Mouse (Mus musculus): ENCODE data around the gene Cdkn2b. TPM values are rescaled to one million over a fixed set of nuclear protein-coding genes. Genes with fewer than 3 reads are reported as not detected.

The Cdkn2b gene
- polyA plus RNA-seq, 1 experiment from 2014 or later, result 0.34 TPM

- Histone ChIP-seq H3K27me3 (ENCODE audit: low read depth, poor library complexity, severe bottlenecking) (peaks cover 98% of the 10 kb centered on the region), H3K27ac (no peak overlapping the region), H3K9me3 (replicated peaks) (no peaks in the 10 kb centered on the region), H3K36me3 (no peaks in the 10 kb centered on the region), H3K4me1 (peaks cover 9% of the 10 kb centered on the region), H3K4me3 (peak overlapping the region; percentile 30)
- DNase-seq (ENCODE audit: low spot score), result peak; percentile 73
- WGBS, result under 1% methylated on average over 25 of the region's 25 CpGs
Measured at GRCm38 (mm10) chr4:89282036-89282566, 28.7 kb downstream of the Cdkn2b start.

GRCm38 (mm10) chr4:89281236-89281635, 29.6 kb downstream of the Cdkn2b start:
- Histone ChIP-seq H3K36me3 (no peaks in the 10 kb centered on the region), H3K4me1 (peaks cover 9% of the 10 kb centered on the region), H3K27me3 (ENCODE audit: low read depth, poor library complexity, severe bottlenecking) (peaks cover 98% of the 10 kb centered on the region), H3K4me3 (no peak overlapping the region), H3K27ac (no peak overlapping the region), H3K9me3 (replicated peaks) (no peaks in the 10 kb centered on the region)
- WGBS, result 1% methylated on average over 7 of the region's 7 CpGs
- no peak for DNase-seq (ENCODE audit: low spot score)

DNA sequence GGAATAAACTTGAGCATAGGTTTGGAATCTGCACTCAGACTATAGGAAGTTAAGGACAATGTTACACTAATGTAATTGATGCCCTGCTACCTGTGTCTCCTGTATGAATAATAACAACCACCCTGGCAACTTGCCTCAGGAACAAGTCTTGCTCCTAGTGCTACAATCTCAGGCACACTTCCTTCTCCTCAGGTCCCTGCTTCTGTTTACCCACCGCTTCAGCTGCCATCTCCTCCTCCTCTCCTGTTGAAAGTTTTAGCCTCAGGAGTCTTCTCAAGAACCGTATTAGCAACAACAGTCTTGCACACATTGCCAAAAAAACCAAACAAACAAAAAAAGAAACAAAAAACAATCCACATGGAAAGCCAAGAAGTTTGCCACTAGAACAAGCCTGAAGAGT, 31.2 kb downstream of the Cdkn2b start:
- Histone ChIP-seq H3K9me3 (replicated peaks) (no peaks in the 10 kb centered on the region), H3K4me3 (no peak overlapping the region), H3K4me1 (peaks cover 9% of the 10 kb centered on the region), H3K36me3 (no peaks in the 10 kb centered on the region), H3K27ac (no peak overlapping the region), H3K27me3 (ENCODE audit: low read depth, poor library complexity, severe bottlenecking) (peaks cover 100% of the 10 kb centered on the region)
- WGBS, result 0% methylated on average over 2 of the region's 2 CpGs
- DNase-seq (ENCODE audit: low spot score), result no peak

DNA sequence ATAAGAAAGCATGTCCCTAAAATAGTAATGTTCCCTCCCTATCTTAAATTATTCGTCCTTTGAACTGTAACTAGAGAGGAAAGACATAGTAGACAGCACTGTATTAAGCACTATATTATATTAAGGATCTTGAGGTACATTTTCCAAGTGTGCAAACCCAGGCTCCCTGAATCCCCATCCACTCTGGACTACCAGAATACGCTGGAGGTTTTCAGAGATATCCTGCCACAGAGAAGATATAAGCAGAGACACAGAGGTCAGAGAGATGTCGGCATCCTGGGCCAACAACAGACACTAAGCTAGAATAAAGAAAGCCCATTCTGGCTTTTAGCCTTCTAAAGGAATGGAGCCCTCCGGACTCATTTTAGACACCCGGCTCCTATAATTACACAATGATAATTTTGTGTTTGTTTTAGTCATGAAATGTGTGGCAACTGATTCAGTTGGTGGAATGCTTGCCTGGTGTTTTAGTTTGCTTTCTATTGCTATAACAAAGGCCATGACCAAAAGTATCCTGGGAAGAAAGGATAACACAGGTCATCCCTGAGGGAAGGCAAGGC, 33.4 kb downstream of the Cdkn2b start:
- peaks cover 8% of the 10 kb centered on the region for H3K4me1 ChIP-seq
- 6% methylated on average over 5 of the region's 5 CpGs for WGBS
- DNase-seq (ENCODE audit: low spot score), result no peak

DNA sequence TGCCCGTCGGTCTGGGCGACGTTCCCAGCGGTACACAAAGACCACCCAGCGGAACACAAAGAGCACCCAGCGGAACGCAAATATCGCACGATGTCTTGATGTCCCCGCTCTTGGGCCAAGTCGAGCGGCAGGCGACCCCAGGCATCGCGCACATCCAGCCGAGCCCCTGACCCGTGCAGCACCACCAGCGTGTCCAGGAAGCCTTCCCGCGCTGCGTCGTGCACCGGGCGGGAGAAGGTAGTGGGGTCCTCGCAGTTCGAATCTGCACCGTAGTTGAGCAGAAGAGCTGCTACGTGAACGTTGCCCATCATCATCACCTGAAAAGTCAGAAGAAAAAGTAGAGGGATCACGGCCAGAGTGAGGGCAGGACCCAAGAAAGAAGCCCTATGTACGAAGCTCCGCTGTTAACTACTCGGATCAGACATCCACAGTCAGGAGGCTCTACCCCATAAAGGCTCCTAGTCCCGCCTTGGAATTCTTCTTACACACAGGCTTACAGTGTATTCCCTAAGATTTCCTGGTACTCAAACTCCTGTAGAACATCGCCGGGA, 34.1 kb downstream of the Cdkn2b start:
- under 1% methylated on average over 37 of the region's 37 CpGs for WGBS
- no peaks in the 10 kb centered on the region for H3K9me3 ChIP-seq (replicated peaks)
- H3K4me1 ChIP-seq, result peaks cover under 1% of the 10 kb centered on the region; the same call in 1 of the 2 replicates
- no peak for DNase-seq (ENCODE audit: low spot score)
- no peak overlapping the region for H3K4me3 ChIP-seq
- H3K36me3 ChIP-seq, result no peaks in the 10 kb centered on the region
- no peak overlapping the region for H3K27ac ChIP-seq
- peaks cover 100% of the 10 kb centered on the region for H3K27me3 ChIP-seq (ENCODE audit: low read depth, poor library complexity, severe bottlenecking)

More for the DNA sequence above, 33.4 kb downstream of the Cdkn2b start:
- Histone ChIP-seq H3K36me3 (no peaks in the 10 kb centered on the region), H3K9me3 (replicated peaks) (no peaks in the 10 kb centered on the region), H3K27me3 (ENCODE audit: low read depth, poor library complexity, severe bottlenecking) (peaks cover 100% of the 10 kb centered on the region), H3K4me3 (no peak overlapping the region), H3K27ac (no peak overlapping the region)

DNA sequence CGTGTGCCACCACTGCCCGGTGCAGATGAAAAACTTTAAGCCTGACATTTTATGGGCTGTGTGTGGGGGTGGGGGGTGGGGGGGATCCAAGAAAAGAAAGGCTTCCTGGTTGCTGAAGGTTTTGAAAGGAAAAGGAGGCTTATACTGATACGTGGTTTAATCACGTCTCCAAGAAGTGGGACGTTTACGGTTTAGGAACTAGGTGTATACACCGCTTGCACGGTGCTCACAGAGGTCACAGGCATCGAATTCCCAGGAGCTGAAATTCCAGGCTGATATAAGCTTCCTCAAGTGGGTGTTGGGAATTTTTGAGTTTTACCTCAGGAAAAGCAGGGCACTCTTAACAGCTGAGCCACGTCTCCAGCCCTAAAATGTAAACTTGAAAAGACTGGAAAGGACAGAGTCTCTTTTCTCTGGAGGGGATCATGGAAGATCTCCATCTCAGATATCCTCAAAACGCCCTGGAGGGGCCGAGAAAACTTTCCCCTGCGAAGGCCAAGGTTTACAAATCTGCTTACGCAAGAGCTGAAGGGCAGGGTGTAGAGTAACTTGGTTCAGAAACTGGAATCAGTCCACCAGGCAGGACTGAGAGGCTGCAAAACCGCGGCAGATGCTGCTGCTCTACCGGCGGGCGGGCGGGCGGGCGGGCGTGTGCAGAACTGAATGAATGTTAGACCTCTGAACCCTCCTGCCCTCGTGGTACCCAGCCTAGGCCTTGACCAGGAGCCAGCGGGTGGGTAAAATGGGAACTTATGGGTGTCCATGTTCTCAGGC, 34.8 kb downstream of the Cdkn2b start:
- WGBS, result under 1% methylated on average over 25 of the region's 25 CpGs
- Histone ChIP-seq H3K4me1 (no peaks in the 10 kb centered on the region), H3K27ac (no peak overlapping the region), H3K36me3 (no peaks in the 10 kb centered on the region), H3K9me3 (replicated peaks) (no peaks in the 10 kb centered on the region), H3K27me3 (ENCODE audit: low read depth, poor library complexity, severe bottlenecking) (peaks cover 98% of the 10 kb centered on the region), H3K4me3 (no peak overlapping the region)
- DNase-seq (ENCODE audit: low spot score), result no peak

- 2% methylated on average over 24 of the region's 24 CpGs for WGBS
- H3K4me3 ChIP-seq, result no peak overlapping the region
- H3K9me3 ChIP-seq (replicated peaks), result no peaks in the 10 kb centered on the region
- peaks cover 98% of the 10 kb centered on the region for H3K27me3 ChIP-seq (ENCODE audit: low read depth, poor library complexity, severe bottlenecking)
- no peak overlapping the region for H3K27ac ChIP-seq
- DNase-seq (ENCODE audit: low spot score), result peak; percentile 62
- H3K4me1 ChIP-seq, result no peaks in the 10 kb centered on the region
- no peaks in the 10 kb centered on the region for H3K36me3 ChIP-seq
Measured at GRCm38 (mm10) chr4:89274829-89275548, 35.9 kb downstream of the Cdkn2b start.

DNA sequence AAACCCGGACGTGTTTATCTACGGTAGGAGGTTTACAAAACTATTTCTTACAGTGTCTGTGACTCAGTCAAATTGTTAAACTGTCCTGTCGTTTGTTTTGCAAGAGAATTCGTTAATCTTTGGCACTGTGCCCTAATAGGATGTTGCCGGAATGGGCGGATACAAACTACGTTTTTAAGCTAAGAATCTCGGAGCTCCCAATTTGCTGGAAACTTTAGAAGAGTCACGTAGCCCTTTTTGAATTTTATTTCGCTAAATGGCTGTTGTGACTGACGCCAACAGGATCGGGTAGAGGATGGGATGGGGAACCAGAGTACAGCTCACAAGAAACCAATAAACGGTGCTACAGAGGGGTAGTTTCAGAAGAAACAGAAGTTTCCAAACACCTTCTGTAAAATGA, 36.8 kb downstream of the Cdkn2b start:
- WGBS, result under 1% methylated on average over 14 of the region's 14 CpGs
- peaks cover 96% of the 10 kb centered on the region for H3K27me3 ChIP-seq (ENCODE audit: low read depth, poor library complexity, severe bottlenecking)
- H3K9me3 ChIP-seq (replicated peaks), result no peaks in the 10 kb centered on the region
- DNase-seq (ENCODE audit: low spot score), result no peak
- no peaks in the 10 kb centered on the region for H3K36me3 ChIP-seq
- H3K27ac ChIP-seq, result no peak overlapping the region
- no peak overlapping the region for H3K4me3 ChIP-seq
- no peaks in the 10 kb centered on the region for H3K4me1 ChIP-seq

DNA sequence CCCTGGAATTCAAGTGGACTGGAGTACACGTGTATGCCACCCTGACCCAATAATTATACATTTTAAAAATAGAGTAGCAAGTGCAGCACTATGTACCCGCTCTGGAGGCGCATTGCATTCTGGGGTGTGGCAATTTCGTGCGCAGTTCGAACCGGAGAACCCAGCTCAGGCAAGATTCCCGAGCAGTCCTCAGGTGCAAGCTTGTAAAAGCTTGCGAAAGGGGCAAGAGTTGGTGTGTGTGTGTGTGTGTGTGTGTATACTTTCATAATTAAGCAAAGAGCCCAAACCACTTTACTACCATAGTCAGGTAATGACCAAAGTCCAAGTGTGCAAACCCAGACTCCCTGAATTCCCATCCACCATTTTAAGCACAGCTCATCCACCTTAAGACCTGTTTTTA, 37.3 kb downstream of the Cdkn2b start:
- Histone ChIP-seq H3K9me3 (replicated peaks) (no peaks in the 10 kb centered on the region), H3K27ac (no peak overlapping the region), H3K36me3 (no peaks in the 10 kb centered on the region), H3K4me3 (no peak overlapping the region), H3K4me1 (no peaks in the 10 kb centered on the region), H3K27me3 (ENCODE audit: low read depth, poor library complexity, severe bottlenecking) (peaks cover 92% of the 10 kb centered on the region)
- WGBS, result 0% methylated on average over 9 of the region's 9 CpGs
- peak; percentile 48 for DNase-seq (ENCODE audit: low spot score)

- DNase-seq (ENCODE audit: low spot score), result peak; percentile 54
- under 1% methylated on average over 20 of the region's 20 CpGs for WGBS
Measured at GRCm38 (mm10) chr4:89272961-89273540, 37.8 kb downstream of the Cdkn2b start.

GRCm38 (mm10) chr4:89272101-89272718, 38.6 kb downstream of the Cdkn2b start:
- Histone ChIP-seq H3K9me3 (replicated peaks) (no peaks in the 10 kb centered on the region), H3K36me3 (no peaks in the 10 kb centered on the region), H3K4me3 (no peak overlapping the region), H3K4me1 (no peaks in the 10 kb centered on the region), H3K27me3 (ENCODE audit: low read depth, poor library complexity, severe bottlenecking) (peaks cover 78% of the 10 kb centered on the region), H3K27ac (no peak overlapping the region)
- 4% methylated on average over 18 of the region's 18 CpGs for WGBS
- peak; percentile 57 for DNase-seq (ENCODE audit: low spot score)

More at GRCm38 (mm10) chr4:89272961-89273540, 37.8 kb downstream of the Cdkn2b start:
- no peak overlapping the region for H3K4me3 ChIP-seq
- H3K27ac ChIP-seq, result no peak overlapping the region
- H3K9me3 ChIP-seq (replicated peaks), result no peaks in the 10 kb centered on the region
- H3K4me1 ChIP-seq, result no peaks in the 10 kb centered on the region
- peaks cover 86% of the 10 kb centered on the region for H3K27me3 ChIP-seq (ENCODE audit: low read depth, poor library complexity, severe bottlenecking)
- no peaks in the 10 kb centered on the region for H3K36me3 ChIP-seq

- H3K27me3 ChIP-seq (ENCODE audit: low read depth, poor library complexity, severe bottlenecking), result no peaks in the 10 kb centered on the region
- WGBS, result 83% methylated on average over 1 of the region's 1 CpGs
- no peaks in the 10 kb centered on the region for H3K36me3 ChIP-seq
- H3K4me3 ChIP-seq, result no peak overlapping the region
- H3K27ac ChIP-seq, result no peak overlapping the region
- DNase-seq (ENCODE audit: low spot score), result no peak
- no peaks in the 10 kb centered on the region for H3K4me1 ChIP-seq
- no peaks in the 10 kb centered on the region for H3K9me3 ChIP-seq (replicated peaks)
Measured at GRCm38 (mm10) chr4:89257768-89258167, 53.1 kb downstream of the Cdkn2b start.

All from limb, embryonic 10.5 days (tissue).